Mouse (Mus musculus) stomach, embryonic 14.5 days (tissue): Measurements from ENCODE around the gene Tlr2. TPM values are rescaled to one million over a fixed set of nuclear protein-coding genes. Genes with fewer than 3 reads are reported as not detected.
"Not testable (repeated sequence)": the region's sequence is repeated elsewhere in the genome, so short reads cannot be mapped to it uniquely, and the experiment has no call there.

Experiments used
- ATAC-seq: fragments of 200-750 bp; cut with Nextera tagmentation; 2 replicates; pipeline ENCODE4 v1.8.0; 2017; ENCODE audit warnings: low read depth, moderate TSS enrichment; ENCODE audit not compliant: insufficient number of reproducible peaks, insufficient read depth, low FRiP score
- H3K27ac ChIP-seq: fragments of 300-500 bp; sonication (generic); 2 replicates; pipeline ENCODE4 v1.5.1; 2014; ENCODE audit warnings: mild to moderate bottlenecking, low read length, moderate library complexity, mixed read lengths
- H3K27me3 ChIP-seq: fragments of 300-500 bp; sonication (generic); 2 replicates; pipeline ENCODE4 v1.6.1; 2014; ENCODE audit warnings: low read length, control low read depth, mixed read lengths; ENCODE audit not compliant: control insufficient read depth, insufficient read depth
- H3K36me3 ChIP-seq: fragments of 300-500 bp; sonication (generic); 2 replicates; pipeline ENCODE4 v1.6.1; 2014; ENCODE audit warnings: mild to moderate bottlenecking, control low read depth, low read length, moderate library complexity, mixed read lengths; ENCODE audit not compliant: control insufficient read depth, insufficient read depth
- H3K4me1 ChIP-seq: fragments of 300-500 bp; sonication (generic); 2 replicates; pipeline ENCODE4 v1.6.1; 2014; ENCODE audit warnings: low read length, control low read depth, mixed read lengths; ENCODE audit not compliant: control insufficient read depth, insufficient read depth
- H3K4me2 ChIP-seq: fragments of 300-500 bp; sonication (generic); replicated peaks from 2 replicates; pipeline ENCODE4 v1.6.1; 2014; ENCODE audit warnings: low read depth, low read length, control low read depth
- H3K4me3 ChIP-seq: fragments of 300-500 bp; sonication (generic); 2 replicates; pipeline ENCODE4 v1.5.1; 2014; ENCODE audit warnings: low read depth, low read length, control low read depth
- H3K9ac ChIP-seq: fragments of 300-500 bp; sonication (generic); replicated peaks from 2 replicates; pipeline ENCODE4 v1.6.1; 2014; ENCODE audit warnings: low read depth, mild to moderate bottlenecking, control low read depth, low read length, moderate library complexity, mixed read lengths
- H3K9me3 ChIP-seq: fragments of 300-500 bp; sonication (generic); 2 replicates; pipeline ENCODE4 v1.6.1; 2016; ENCODE audit warnings: low read depth, low read length, control low read depth; ENCODE audit not compliant: control insufficient read depth
- WGBS: fragments of 180-500 bp; shearing (Covaris S2); extraction: QIAGEN DNeasy Blood & Tissue Kit; methylation state at CpG from one replicate; pipeline ENCODE4 v1.1.7; 2014; 5-methylcytosine and 5-hydroxymethylcytosine counted together
- polyA plus RNA-seq: library from polyadenylated mRNA; unstranded; fragments of >200 nt; fragmentation: Nextera tagmentation; extraction: Ambion mirVana; gene quantifications from 2 replicates; pipeline ENCODE4 v1.2.1, GENCODE M21; 2014

Gene Tlr2
- 2.9 and 4.8 TPM in 2 replicates for polyA plus RNA-seq

DNA sequence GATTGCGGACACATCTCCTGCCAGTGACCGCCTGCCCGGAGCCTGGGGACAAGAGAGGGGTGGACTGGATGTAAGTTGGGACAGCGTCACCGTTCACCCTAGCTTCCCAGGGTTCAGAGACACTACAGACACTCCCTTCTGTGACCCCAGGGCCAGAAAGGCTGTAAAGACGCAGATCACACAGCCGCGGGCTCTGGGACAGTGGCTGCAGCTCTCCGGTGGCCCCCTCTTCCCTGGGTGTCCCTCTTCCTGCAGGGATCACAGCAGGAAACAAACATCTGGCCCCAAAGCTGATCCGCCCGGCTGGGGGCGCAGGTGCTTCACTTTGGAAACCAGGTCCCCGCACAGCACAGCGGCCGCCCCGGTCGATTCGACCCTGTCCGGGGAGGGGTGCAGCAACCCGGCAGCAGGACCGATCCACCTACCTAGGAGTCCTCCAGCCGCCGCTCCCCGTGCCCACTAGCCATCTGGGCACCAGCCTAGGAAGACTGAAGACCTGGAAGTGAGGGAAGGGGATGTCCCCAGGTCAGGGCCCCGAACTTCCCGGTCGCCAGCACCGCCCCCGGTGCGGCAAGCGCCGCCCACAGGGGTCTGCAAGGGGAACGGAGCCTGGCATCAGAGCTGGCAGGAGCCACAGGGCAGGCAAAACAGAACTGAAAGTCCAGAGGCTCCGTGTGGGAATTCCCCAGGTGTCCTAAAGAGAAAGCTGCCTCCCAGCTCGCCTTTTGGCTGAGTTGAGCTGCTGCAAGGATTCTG lies at the start of gene Tlr2:
Tlr2 (minus strand) TSS at position 673 of the 756 bp plus-strand sequence.
- H3K27ac ChIP-seq, result no peak within 1 kb of the TSS

DNA sequence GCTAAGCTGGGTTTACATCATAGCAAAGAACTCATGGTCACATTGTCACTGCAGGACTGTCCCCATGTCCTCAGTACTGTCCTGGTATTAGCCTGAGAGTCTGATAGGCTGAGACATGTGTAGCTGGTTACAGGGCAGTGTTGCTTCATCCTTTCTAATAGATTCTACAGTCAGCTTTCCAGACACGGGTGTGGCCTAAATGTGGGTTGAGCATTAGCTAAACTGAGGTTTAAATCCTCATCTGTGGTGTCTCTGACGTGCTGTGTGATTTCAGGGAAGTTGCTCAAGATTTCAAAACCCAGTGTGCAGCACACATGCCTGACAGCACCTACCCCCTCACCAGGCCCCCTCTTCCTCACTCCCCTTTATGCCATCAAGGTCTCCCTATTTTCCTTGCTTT lies 43.6 kb upstream of the Tlr2 start:
- 57% methylated on average over 2 of the region's 2 CpGs for WGBS
- no peaks in the 10 kb centered on the region for H3K9me3 ChIP-seq

More for the DNA sequence above, at the start of gene Tlr2:
- H3K9ac ChIP-seq, result peak within 1 kb of the TSS; percentile 31
- H3K4me3 ChIP-seq, result peak within 1 kb of the TSS; percentile 63
- no peaks in the 10 kb centered on the region for H3K9me3 ChIP-seq
- no peaks in the 10 kb centered on the region for H3K36me3 ChIP-seq
- no peaks in the 10 kb centered on the region for H3K27me3 ChIP-seq
- WGBS, result under 1% methylated on average over 35 of the region's 35 CpGs
- ATAC-seq, result peak; percentile 82
- no peaks in the 10 kb centered on the region for H3K4me1 ChIP-seq
- peak within 1 kb of the TSS; percentile 92 for H3K4me2 ChIP-seq

DNA sequence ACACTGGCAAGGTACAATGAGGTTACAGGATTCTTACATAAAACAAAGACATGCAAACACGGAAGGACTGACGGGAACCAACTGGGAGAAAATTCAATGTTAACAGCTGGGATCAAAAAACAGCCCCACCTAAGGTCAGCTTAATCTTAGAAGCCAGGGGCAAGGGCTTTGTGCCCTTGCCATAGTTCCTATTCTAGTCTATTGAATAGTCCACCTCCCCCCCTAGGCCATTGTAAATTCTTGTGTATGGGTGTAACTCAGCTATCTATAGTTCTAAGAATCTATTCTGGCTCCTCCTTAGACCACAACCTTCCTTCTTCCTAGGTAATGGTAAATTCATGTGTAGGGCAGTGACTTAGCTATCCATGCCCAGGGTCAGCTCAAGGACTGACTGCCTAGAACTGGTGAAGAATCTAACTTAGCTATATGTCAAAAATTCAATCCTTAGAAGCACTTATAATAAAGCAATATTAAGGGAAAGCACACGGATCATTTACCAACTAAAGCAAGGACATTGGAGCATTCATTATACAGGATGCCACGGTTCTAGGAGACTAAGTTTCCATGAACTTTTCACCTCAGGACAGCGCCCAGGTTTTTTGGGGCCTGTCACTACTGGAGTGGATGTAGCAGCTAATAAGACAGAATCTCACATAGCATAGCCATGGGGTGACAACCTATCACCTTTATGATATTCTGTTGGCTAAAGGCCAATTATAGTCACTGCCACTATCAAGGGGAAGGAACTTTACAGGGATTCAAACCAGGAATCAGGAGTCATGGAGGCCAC lies 37.9 kb upstream of the Tlr2 start:
- H3K27me3 ChIP-seq, H3K4me3 ChIP-seq, H3K4me1 ChIP-seq, ATAC-seq, H3K4me2 ChIP-seq, H3K9ac ChIP-seq, H3K36me3 ChIP-seq, H3K9me3 ChIP-seq, H3K27ac ChIP-seq: not testable (repeated sequence)
- 83% methylated on average over 5 of the region's 5 CpGs for WGBS

More for the DNA sequence above, 43.6 kb upstream of the Tlr2 start:
- Histone ChIP-seq H3K4me2 (no peak overlapping the region), H3K27ac (no peak overlapping the region), H3K36me3 (no peaks in the 10 kb centered on the region), H3K4me3 (no peak overlapping the region), H3K27me3 (no peaks in the 10 kb centered on the region), H3K4me1 (no peaks in the 10 kb centered on the region), H3K9ac (no peak overlapping the region)
- ATAC-seq, result no peak

DNA sequence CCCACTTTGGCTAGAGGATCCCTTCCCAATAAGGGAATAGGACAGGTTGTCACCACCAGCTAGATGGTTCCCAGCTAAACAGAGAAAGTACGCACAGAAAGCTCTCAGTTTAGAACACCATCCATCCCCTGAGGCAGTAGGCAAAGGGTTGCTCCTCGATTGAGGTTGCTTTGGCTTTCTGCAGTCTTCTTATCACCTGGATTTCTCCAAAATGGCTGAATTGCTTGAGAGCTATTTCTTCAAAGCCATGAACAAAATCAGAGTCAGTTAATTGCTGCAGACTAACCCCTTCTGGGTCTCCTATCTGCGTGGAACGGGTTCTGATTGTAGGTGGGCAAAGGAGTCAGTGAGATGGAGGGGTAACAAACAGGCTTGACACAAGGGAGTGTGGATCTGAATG lies 37.2 kb upstream of the Tlr2 start:
- no peaks in the 10 kb centered on the region for H3K36me3 ChIP-seq
- WGBS, result 91% methylated on average over 4 of the region's 4 CpGs
- no peak for ATAC-seq
- no peaks in the 10 kb centered on the region for H3K9me3 ChIP-seq
- H3K4me3 ChIP-seq, result no peak overlapping the region
- no peak overlapping the region for H3K4me2 ChIP-seq
- no peaks in the 10 kb centered on the region for H3K27me3 ChIP-seq
- no peaks in the 10 kb centered on the region for H3K4me1 ChIP-seq
- H3K27ac ChIP-seq, result no peak overlapping the region
- H3K9ac ChIP-seq, result no peak overlapping the region

DNA sequence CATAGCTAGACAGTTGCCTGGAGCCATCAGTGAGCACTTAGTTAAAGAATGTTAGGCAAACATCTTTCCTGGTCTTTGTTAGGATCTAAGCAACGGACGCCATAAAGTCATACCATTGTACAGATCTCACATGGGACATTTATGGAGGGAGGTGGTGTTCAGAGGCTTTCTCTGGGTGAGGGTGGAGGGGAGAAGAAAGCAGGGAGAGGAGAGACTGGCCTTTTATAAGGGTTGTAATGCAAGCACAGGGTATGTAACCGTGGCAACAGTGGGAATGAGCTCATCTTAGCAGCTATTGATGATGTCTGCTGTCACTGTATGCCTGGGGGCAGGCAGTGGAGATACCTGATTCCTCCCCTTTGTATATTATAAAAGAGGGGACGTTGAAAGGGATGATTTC lies 34.7 kb upstream of the Tlr2 start:
- no peak overlapping the region for H3K4me2 ChIP-seq
- no peak overlapping the region for H3K9ac ChIP-seq
- no peak for ATAC-seq
- no peaks in the 10 kb centered on the region for H3K9me3 ChIP-seq
- 75% methylated on average over 4 of the region's 4 CpGs for WGBS
- H3K27me3 ChIP-seq, result no peaks in the 10 kb centered on the region
- H3K4me1 ChIP-seq, result no peaks in the 10 kb centered on the region
- no peak overlapping the region for H3K4me3 ChIP-seq
- no peaks in the 10 kb centered on the region for H3K36me3 ChIP-seq
- H3K27ac ChIP-seq, result no peak overlapping the region

DNA sequence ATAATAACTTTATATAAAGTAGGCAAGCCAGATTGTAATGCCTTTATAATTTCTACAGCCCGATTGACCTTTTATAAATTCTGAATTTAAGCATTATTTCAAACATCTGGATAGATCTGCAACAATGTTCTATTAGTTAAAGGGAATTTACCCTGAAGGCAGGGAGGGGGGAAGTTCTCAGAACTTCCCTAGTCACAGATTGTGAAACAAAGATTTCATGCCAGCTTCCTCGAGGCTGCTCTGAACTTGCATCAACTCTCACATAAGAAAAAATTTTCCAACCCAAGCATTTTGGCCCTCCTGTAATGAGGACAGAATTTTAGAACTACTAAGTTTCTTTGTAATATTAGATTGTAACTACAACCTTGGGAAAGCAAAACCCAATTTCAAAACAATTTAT lies 33.5 kb upstream of the Tlr2 start:
- WGBS, result 86% methylated on average over 2 of the region's 2 CpGs
- H3K4me1 ChIP-seq, H3K27ac ChIP-seq, H3K4me3 ChIP-seq, H3K9ac ChIP-seq, ATAC-seq, H3K27me3 ChIP-seq, H3K4me2 ChIP-seq, H3K36me3 ChIP-seq, H3K9me3 ChIP-seq: not testable (repeated sequence)

DNA sequence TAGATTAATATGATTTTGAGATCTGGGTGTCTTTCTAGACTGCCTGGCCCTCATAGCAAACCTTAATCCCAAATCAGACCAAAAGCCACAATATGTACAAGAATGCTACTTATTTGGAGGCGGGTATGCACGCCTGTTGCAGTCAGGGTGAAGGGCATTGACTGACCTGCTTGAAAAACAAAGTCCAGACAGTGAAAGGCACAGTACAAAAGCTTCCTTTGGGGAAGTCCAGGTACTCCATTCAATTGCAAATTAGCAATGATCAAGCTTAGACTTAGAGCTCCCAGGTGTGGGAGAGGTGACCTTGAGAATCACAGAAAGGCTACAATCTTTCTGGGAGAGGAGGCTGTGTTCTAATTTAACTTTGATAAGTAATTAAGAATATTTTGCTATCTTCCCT lies 31.3 kb upstream of the Tlr2 start:
- not testable (repeated sequence) for H3K27me3 ChIP-seq, H3K4me1 ChIP-seq, ATAC-seq, H3K36me3 ChIP-seq, H3K27ac ChIP-seq, H3K9me3 ChIP-seq, H3K4me3 ChIP-seq, H3K9ac ChIP-seq, H3K4me2 ChIP-seq
- 81% methylated on average over 2 of the region's 2 CpGs for WGBS

DNA sequence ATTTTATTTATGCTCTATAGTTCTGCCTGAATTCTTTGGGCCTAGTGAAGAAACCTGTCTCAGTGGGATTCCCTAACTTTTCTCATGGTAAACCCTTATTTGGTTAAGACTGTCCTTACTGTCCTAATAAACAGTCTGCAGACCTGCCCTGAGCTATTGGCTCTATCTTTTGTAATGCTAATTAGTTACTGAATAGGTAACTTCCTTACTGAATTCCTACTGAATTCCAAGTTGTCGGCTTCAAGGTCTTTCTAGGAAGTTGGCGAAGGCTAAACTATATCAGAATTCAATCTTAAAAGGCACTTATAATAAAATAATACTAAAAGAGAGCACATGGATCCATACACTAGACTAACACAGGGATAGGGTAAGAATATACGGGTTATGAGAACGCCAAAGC lies 30.4 kb upstream of the Tlr2 start:
- not testable (repeated sequence) for H3K36me3 ChIP-seq, H3K4me2 ChIP-seq, H3K9me3 ChIP-seq, ATAC-seq, H3K27ac ChIP-seq, H3K27me3 ChIP-seq, H3K9ac ChIP-seq, H3K4me1 ChIP-seq, H3K4me3 ChIP-seq
- 97% methylated on average over 4 of the region's 4 CpGs for WGBS
